9 mouse cellular contexts compared by ENCODE assay signal in genomic region chr10:61211743-61212142, GRCm38 (mm10). TPM values are rescaled to one million over a fixed set of nuclear protein-coding genes. Genes with fewer than 3 reads are reported as not detected.
DNase-seq lines count a peak whose midpoint lies in the region; ATAC-seq lines count a peak whose summit lies in the region.
"Had no signal": no experiment of that assay in that cellular context is flagged by ENCODE, and none has a peak within 500 bp of the region (broad histone marks: within the 10 kb centered on the region; RNA-seq: fewer than 3 reads in every experiment).

No protein-coding gene starts in this region.

- no peaks in the 10 kb centered on the region; the same call in 1 of the 2 replicates for H3K4me1 ChIP-seq in forebrain, embryonic 11.5 days (replicated peaks; ENCODE audit: control insufficient read depth, insufficient read depth, low read length)
- no peaks in the 10 kb centered on the region for H3K4me1 ChIP-seq in forebrain, embryonic 16.5 days (replicated peaks; ENCODE audit: control insufficient read depth, insufficient read depth, low read length)
- peaks cover 19% of the 10 kb centered on the region for H3K4me1 ChIP-seq in embryonic facial prominence, embryonic 10.5 days
- H3K4me1 ChIP-seq in liver, embryonic 11.5 days (replicated peaks; ENCODE audit: control insufficient read depth, insufficient read depth, low read length) = no peaks in the 10 kb centered on the region
- H3K4me1 ChIP-seq: lung, embryonic 15.5 days had no signal

- 9% methylated on average over 13 of the region's 13 CpGs for WGBS in forebrain, embryonic 11.5 days
- WGBS in forebrain, embryonic 16.5 days = 8% methylated on average over 13 of the region's 13 CpGs
- WGBS in embryonic facial prominence, embryonic 10.5 days = 9% methylated on average over 13 of the region's 13 CpGs
- WGBS in liver, embryonic 11.5 days = 8% methylated on average over 13 of the region's 13 CpGs

- no peak overlapping the region for H3K9ac ChIP-seq in forebrain, embryonic 11.5 days (ENCODE audit: low read length)
- H3K9ac ChIP-seq in forebrain, embryonic 16.5 days (replicated peaks; ENCODE audit: low read depth, low read length) = no peak overlapping the region
- H3K9ac ChIP-seq in liver, embryonic 11.5 days (ENCODE audit: low read depth, low read length) = no peak overlapping the region
- H3K9ac ChIP-seq: lung, embryonic 15.5 days had no signal

- no peaks in the 10 kb centered on the region for H3K36me3 ChIP-seq in forebrain, embryonic 11.5 days (ENCODE audit: control insufficient read depth, insufficient read depth, low read length)
- H3K36me3 ChIP-seq in forebrain, embryonic 16.5 days (ENCODE audit: control insufficient read depth, insufficient read depth) = no peaks in the 10 kb centered on the region
- no peaks in the 10 kb centered on the region for H3K36me3 ChIP-seq in embryonic facial prominence, embryonic 10.5 days (replicated peaks)
- H3K36me3 ChIP-seq in liver, embryonic 11.5 days (ENCODE audit: control insufficient read depth, insufficient read depth, low read length) = no peaks in the 10 kb centered on the region
- H3K36me3 ChIP-seq: lung, embryonic 15.5 days had no signal

- DNase-seq in forebrain, embryonic 11.5 days (ENCODE audit: low spot score) = peak; percentile 83
- DNase-seq in 416B (ENCODE audit: low read depth) = peak; percentile 68
- DNase-seq in adrenal gland, postnatal 36 days = peak; percentile 55 to 76
- peak; percentile 76 for DNase-seq in embryonic facial prominence, embryonic 10.5 days (ENCODE audit: low spot score)
- DNase-seq in induced T-regulatory cell, adult 2 months (ENCODE audit: low read depth) = peak; percentile 63
- peak; percentile 56 for DNase-seq in liver, embryonic 11.5 days (ENCODE audit: low spot score)
- DNase-seq in right cerebral cortex, postnatal 4 days = peak; percentile 72

- ATAC-seq in forebrain, embryonic 11.5 days (replicated peaks; ENCODE audit: low FRiP score) = no peak
- ATAC-seq in forebrain, embryonic 16.5 days = no peak
- ATAC-seq in liver, embryonic 11.5 days (replicated peaks; ENCODE audit: low FRiP score) = no peak

- no peak overlapping the region for H3K4me2 ChIP-seq in forebrain, embryonic 11.5 days (ENCODE audit: low read depth, low read length, severe bottlenecking)
- no peak overlapping the region for H3K4me2 ChIP-seq in forebrain, embryonic 16.5 days (ENCODE audit: low read length)
- no peak overlapping the region for H3K4me2 ChIP-seq in liver, embryonic 11.5 days
- H3K4me2 ChIP-seq: lung, embryonic 15.5 days had no signal

- 0 out of 2 replicates have a peak, but pooled peaks cover 3% of the 10 kb centered on the region for H3K9me3 ChIP-seq in forebrain, embryonic 11.5 days (ENCODE audit: control insufficient read depth, low read length)
- H3K9me3 ChIP-seq in forebrain, embryonic 16.5 days (ENCODE audit: control insufficient read depth, low read length) = peaks cover 3% of the 10 kb centered on the region; the same call in 1 of the 2 replicates
- no peaks in the 10 kb centered on the region for H3K9me3 ChIP-seq in embryonic facial prominence, embryonic 10.5 days
- no peaks in the 10 kb centered on the region for H3K9me3 ChIP-seq in liver, embryonic 11.5 days (ENCODE audit: control insufficient read depth, low read length)
- H3K9me3 ChIP-seq: lung, embryonic 15.5 days had no signal

- no peak overlapping the region for H3K27ac ChIP-seq in forebrain, embryonic 11.5 days (ENCODE audit: low read depth, low read length)
- H3K27ac ChIP-seq in forebrain, embryonic 16.5 days (ENCODE audit: low read length) = no peak overlapping the region
- no peak overlapping the region for H3K27ac ChIP-seq in embryonic facial prominence, embryonic 10.5 days (replicated peaks)
- H3K27ac ChIP-seq in liver, embryonic 11.5 days (ENCODE audit: low read depth, low read length) = no peak overlapping the region
- H3K27ac ChIP-seq: lung, embryonic 15.5 days had no signal

- 0 out of 2 replicates have a peak, but pooled peaks cover 2% of the 10 kb centered on the region for H3K27me3 ChIP-seq in forebrain, embryonic 11.5 days (ENCODE audit: control insufficient read depth, insufficient read depth, low read length)
- no peaks in the 10 kb centered on the region for H3K27me3 ChIP-seq in forebrain, embryonic 16.5 days (replicated peaks; ENCODE audit: control insufficient read depth, insufficient read depth, low read length)
- peaks cover 23% of the 10 kb centered on the region for H3K27me3 ChIP-seq in embryonic facial prominence, embryonic 10.5 days (replicated peaks; ENCODE audit: low read depth, poor library complexity, severe bottlenecking)
- peaks cover 4% of the 10 kb centered on the region for H3K27me3 ChIP-seq in liver, embryonic 11.5 days (replicated peaks; ENCODE audit: control insufficient read depth, insufficient read depth, low read length)
- H3K27me3 ChIP-seq: lung, embryonic 15.5 days had no signal

- no peak overlapping the region for H3K4me3 ChIP-seq in forebrain, embryonic 11.5 days (ENCODE audit: low read depth, low read length)
- H3K4me3 ChIP-seq in forebrain, embryonic 16.5 days (replicated peaks; ENCODE audit: low read length) = no peak overlapping the region
- no peak overlapping the region for H3K4me3 ChIP-seq in embryonic facial prominence, embryonic 10.5 days
- H3K4me3 ChIP-seq in liver, embryonic 11.5 days (ENCODE audit: low read depth, low read length) = no peak overlapping the region
- H3K4me3 ChIP-seq: lung, embryonic 15.5 days had no signal

RNA-seq across cellular contexts. Expression of gene Tbata, which starts 40.0 kb away (rescaled TPM):
- not detected in 2 replicates for polyA plus RNA-seq in forebrain, embryonic 11.5 days (2014; fragmentation: Nextera tagmentation; extraction: Ambion mirVana)
- 1.3 and 1.5 TPM in 2 replicates for polyA plus RNA-seq in forebrain, embryonic 16.5 days (2015; fragmentation: Nextera tagmentation; extraction: Ambion mirVana)
- not detected for total RNA-seq in adrenal gland, postnatal 36 days (2021)
- 0.15 and 0.36 TPM in 2 replicates for polyA plus RNA-seq in embryonic facial prominence, embryonic 10.5 days (2016; fragmentation: Nextera tagmentation; extraction: Ambion mirVana)
- not detected in 2 replicates for polyA plus RNA-seq in liver, embryonic 11.5 days (2014; fragmentation: Nextera tagmentation; extraction: Ambion mirVana)
